Mouse (Mus musculus): ENCODE results near the gene Qrfp. TPM values are rescaled to one million over a fixed set of nuclear protein-coding genes. Genes with fewer than 3 reads are reported as not detected.

The Qrfp gene
- total RNA-seq (2015; ENCODE audit: low replicate concordance) (not detected in 2 replicates), total RNA-seq (2017; ENCODE audit: low replicate concordance) (not detected in 2 replicates)

GRCm38 (mm10) chr2:31810444-31810843 lies at the start of gene Qrfp:
Gene Qrfp (minus strand): TSS chr2:31810580.
- ATAC-seq (replicated peaks; ENCODE audit: low FRiP score, poor library complexity, severe bottlenecking), result no peak

DNA sequence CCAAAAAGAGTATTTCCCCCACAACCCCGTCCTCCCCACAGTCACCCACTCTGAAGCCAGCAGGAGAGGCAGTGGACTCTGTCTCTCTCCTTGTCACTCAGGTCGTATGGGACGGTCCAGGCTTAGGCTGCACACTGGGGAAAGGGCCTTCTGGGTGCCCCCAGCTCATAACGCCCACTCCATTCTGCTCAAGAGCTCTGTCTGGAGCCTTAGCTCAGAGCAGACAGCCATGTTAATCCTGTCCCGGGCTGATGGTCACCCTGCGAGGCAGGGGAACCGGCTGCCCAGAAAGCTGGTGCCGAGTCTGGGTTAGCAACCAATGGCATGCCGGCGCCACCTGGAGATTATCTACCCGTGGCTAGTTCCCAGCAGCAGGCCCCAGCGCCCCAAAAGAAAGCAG lies 48.1 kb upstream of the Qrfp start:
- ATAC-seq (replicated peaks; ENCODE audit: low FRiP score, poor library complexity, severe bottlenecking), result no peak

DNA sequence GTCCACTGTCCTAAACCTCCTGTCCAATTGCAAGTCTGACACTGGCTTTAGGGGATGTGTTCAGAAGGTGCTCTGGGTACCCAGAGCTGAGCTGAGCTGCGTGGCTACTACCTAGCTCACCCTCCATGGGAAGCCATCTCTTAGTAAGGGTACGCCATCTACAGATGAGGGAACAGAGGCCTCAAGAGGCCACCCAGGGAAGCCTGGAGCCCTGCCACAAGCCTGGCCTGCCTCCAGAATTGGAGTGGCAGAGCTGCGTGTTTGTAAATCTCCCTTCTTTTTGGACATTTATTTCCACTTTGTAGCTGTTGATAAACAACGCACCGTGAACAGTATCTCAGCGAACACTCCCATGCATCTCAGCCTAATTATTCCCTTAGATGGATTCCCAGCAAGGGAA lies 46.8 kb upstream of the Qrfp start:
- ATAC-seq (replicated peaks; ENCODE audit: low FRiP score, poor library complexity, severe bottlenecking), result no peak

DNA sequence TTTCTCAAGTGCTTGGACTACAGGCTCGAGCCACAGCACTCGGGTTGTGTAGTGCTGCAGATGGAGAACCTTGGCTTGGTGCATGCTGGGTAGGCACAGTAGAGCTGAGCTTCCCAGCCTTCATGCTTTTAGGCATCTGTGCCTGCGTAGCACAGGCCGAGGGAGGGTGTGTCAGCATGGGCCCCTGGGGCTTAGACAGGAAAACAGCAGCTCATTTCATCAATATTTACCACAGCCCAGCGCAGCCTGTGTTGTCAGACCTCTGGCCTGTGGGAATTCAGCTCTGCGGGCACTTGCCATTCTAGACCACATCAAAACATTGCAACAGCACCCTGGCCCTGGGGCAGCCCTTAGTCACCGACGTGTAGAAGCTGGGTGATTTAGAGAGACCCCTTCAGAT lies 45.6 kb upstream of the Qrfp start:
- ATAC-seq (replicated peaks; ENCODE audit: low FRiP score, poor library complexity, severe bottlenecking), result no peak

GRCm38 (mm10) chr2:31850141-31850540 lies 39.8 kb upstream of the Qrfp start:
- no peak for ATAC-seq (replicated peaks; ENCODE audit: low FRiP score, poor library complexity, severe bottlenecking)

DNA sequence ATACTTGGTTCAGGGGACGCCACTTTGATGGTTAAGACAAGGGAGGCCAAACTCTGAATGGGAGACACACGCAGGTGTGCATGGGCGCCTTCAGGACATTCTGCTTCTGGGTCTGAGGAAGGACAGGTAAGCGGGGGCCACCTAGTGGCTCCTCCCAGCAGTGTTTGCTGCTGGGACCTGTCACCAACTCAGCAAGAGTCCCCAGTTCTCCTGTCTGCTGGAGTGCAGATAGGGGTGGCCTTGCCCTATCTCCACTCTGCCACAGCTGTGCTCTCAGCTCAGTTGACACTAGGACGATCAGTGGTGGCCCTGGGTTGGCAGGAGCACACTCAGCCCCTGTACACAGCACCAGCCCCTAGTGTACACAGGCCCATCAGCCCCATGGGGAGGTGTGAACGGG lies 37.5 kb upstream of the Qrfp start:
- ATAC-seq (replicated peaks; ENCODE audit: low FRiP score, poor library complexity, severe bottlenecking), result no peak

DNA sequence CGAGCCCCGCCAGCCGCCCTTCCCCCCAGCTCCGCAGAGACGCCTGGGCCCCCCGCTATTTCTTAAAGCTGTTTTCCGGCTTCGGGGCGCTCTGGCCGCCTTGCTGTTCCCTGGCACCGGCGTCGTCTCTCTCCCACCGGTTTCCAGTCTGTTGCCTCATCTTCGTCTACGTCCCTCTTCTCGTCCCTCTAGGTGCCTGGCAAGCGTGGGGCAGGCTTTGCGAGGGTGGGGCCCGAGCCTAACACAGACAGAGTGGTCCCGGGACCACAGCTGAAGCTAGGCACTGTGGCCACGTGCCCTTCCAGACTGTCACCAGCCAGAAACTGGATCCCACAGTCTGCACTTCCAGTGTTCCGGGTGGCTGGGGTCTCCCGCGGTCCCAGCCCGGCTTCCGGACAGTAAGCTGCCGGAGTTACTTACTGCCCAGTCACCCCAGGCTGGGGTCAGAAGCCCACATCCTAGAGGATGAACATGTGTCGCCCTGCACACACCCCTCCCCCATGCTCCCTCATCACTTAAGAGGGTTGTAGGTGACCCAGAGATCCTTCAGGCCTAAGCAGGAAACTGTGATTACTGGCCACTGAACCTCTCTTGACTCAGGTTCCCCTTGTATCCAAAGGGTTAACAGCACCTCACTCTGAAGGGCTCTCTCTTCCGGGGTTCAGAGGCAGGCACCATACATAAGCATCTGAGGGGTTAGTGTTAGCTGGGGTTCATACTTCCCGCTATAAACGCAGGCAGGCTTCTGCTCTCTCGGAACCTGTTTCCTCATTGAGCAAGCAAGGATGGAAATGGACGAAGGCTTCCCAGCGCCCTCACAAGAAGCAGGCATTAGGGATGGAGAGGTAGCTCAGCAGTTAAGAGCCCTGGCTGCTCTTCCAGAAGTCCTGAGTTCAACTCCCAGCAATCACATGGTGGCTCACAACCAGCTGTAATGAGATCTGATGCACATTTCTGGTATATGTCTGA lies 36.6 kb upstream of the Qrfp start:
- no peak for ATAC-seq (replicated peaks; ENCODE audit: low FRiP score, poor library complexity, severe bottlenecking)

GRCm38 (mm10) chr2:31845896-31846691 lies 35.7 kb upstream of the Qrfp start, which contains the start of gene Fibcd1:
Gene Fibcd1 (minus strand): TSS chr2:31846005.
- no peak for ATAC-seq (replicated peaks; ENCODE audit: low FRiP score, poor library complexity, severe bottlenecking)

DNA sequence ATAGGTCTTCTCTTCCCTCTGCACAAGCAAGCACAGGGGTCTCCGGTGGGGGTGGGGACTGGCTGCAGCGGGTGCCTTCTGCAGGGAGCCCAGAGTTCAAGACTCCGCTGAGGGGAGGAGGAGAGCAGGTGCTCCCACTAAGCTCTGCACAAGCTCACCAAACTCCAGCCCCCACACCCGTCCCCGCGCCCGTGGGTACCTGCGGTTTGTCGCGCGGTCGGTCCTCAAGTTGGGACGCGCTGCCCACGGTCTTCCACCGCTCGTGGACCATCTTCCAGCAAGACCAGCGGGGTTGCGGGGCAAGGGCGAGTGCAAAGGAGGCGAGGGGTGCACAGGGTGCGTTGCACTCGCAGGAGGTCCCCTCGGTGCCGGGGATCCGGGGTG lies 35.1 kb upstream of the Qrfp start:
- ATAC-seq (replicated peaks; ENCODE audit: low FRiP score, poor library complexity, severe bottlenecking), result no peak

- no peak for ATAC-seq (replicated peaks; ENCODE audit: low FRiP score, poor library complexity, severe bottlenecking)
These were observed 34.4 kb upstream of the Qrfp start for GRCm38 (mm10) chr2:31844729-31845136.

DNA sequence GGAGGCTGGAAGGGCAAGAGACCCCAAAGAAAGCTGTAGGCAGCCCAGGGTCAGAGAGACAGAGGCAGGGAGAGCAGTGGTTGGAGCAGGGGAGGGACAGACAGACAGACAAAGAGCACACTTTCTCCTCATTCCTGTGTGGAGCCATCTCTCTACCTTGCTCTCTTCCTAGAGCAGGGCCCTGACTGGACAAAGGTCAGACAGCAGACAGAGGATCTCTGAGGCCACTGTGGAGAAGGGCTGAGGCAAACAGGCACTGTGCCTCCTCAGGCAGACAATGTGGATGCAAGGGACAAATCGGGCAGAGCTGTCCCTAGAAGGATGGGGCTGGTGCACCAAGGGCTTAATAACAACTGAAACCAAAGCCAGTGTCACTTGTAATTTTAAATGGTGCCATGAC lies 28.5 kb upstream of the Qrfp start:
- no peak for ATAC-seq (replicated peaks; ENCODE audit: low FRiP score, poor library complexity, severe bottlenecking)

GRCm38 (mm10) chr2:31836985-31837384 lies 26.6 kb upstream of the Qrfp start:
- no peak for ATAC-seq (replicated peaks; ENCODE audit: low FRiP score, poor library complexity, severe bottlenecking)

DNA sequence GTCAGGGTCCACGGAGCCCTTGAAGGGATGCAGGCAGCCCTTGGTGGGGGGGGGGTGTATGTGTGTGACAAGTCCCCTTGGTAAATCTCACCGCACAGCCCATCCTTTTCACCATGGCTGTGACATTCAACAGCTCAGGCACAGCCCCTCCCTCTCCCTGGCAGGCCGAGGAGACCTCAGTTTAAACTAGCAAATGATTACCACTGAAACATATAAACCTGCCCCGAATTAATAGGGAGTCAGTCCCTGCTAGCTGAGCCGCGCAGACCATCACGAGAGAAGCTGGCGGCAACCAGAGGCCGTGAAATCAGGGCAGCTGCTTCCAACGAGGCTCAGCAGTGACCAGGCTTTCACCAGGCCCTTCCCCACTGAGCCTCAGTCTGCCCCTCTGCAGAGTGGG lies 25.7 kb upstream of the Qrfp start:
- no peak for ATAC-seq (replicated peaks; ENCODE audit: low FRiP score, poor library complexity, severe bottlenecking)

- ATAC-seq (replicated peaks; ENCODE audit: low FRiP score, poor library complexity, severe bottlenecking), result no peak
These were observed 18.0 kb upstream of the Qrfp start for GRCm38 (mm10) chr2:31828311-31828825.

DNA sequence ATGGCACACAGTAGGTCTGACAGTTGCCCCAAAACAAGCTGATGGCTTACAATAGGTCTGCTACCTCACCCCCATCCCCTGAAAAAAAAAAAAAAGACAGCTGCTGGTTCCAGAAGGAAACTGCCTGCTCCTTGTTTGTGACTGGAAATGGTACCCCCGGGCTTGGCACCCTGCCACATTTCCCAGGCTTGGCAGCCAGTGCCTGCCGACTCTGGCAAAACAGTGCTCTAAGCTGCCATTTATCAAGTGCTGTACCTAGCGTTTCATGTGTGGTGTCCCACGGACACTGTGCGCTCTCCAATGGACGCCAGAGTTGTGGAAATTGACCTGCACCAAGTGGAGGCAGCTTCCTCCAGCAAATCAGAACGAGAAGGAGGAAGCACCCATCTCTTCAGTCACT lies 17.5 kb upstream of the Qrfp start:
- no peak for ATAC-seq (replicated peaks; ENCODE audit: low FRiP score, poor library complexity, severe bottlenecking)

- ATAC-seq (replicated peaks; ENCODE audit: low FRiP score, poor library complexity, severe bottlenecking), result no peak
These were observed 16.0 kb upstream of the Qrfp start for GRCm38 (mm10) chr2:31826094-31827085.

- no peak for ATAC-seq (replicated peaks; ENCODE audit: low FRiP score, poor library complexity, severe bottlenecking)
These were observed 15.1 kb upstream of the Qrfp start for GRCm38 (mm10) chr2:31825469-31825911.

GRCm38 (mm10) chr2:31823933-31824730 lies 13.8 kb upstream of the Qrfp start:
- no peak for ATAC-seq (replicated peaks; ENCODE audit: low FRiP score, poor library complexity, severe bottlenecking)
